8 mouse cellular contexts compared by ENCODE assay signal in genomic region chr10:75032395-75032794, GRCm38 (mm10). TPM values are rescaled to one million over a fixed set of nuclear protein-coding genes. Genes with fewer than 3 reads are reported as not detected.
DNase-seq lines count a peak whose midpoint lies in the region; ATAC-seq and TF ChIP-seq lines count a peak whose summit lies in the region.

Gene Rsph14, minus strand, starts transcription at chr10:75032586.

- DNase-seq in adrenal gland, adult (ENCODE audit: inconsistent age in 2 of 2, low spot score in 1 of 2), result peak; percentile 93 to 96
- peak; percentile 64 to 69 for DNase-seq in cerebellum, adult 18-20 months
- peak; percentile 89 for DNase-seq in forebrain, postnatal 0 days
- DNase-seq in hindbrain, embryonic 14.5 days (ENCODE audit: low spot score), result peak; percentile 94
- DNase-seq in left cerebral cortex, adult 9 months (ENCODE audit: low spot score in 2 of 2), result peak; percentile 49 to 81
- DNase-seq in spleen, postnatal 36 days (ENCODE audit: low spot score in 2 of 2), result peak; percentile 71 to 77
- no peak for DNase-seq in thymus, adult 2 months

- H3K9ac ChIP-seq in forebrain, postnatal 0 days, result peak within 1 kb of the TSS; percentile 31; the same call in 1 of the 2 replicates
- H3K9ac ChIP-seq in hindbrain, embryonic 14.5 days, result no peak within 1 kb of the TSS
- H3K9ac ChIP-seq in midbrain, embryonic 16.5 days (ENCODE audit: low read depth, low read length), result no peak within 1 kb of the TSS

- no peak within 1 kb of the TSS for H3K4me3 ChIP-seq in forebrain, postnatal 0 days (ENCODE audit: low read depth, low read length)
- no peak within 1 kb of the TSS for H3K4me3 ChIP-seq in hindbrain, embryonic 14.5 days (replicated peaks; ENCODE audit: low read length)
- no peak within 1 kb of the TSS for H3K4me3 ChIP-seq in midbrain, embryonic 16.5 days (ENCODE audit: low read depth, low read length)
- H3K4me3 ChIP-seq in thymus, adult 2 months (ENCODE audit: control insufficient read depth, insufficient read depth, low read length), result no peak within 1 kb of the TSS

- H3K27me3 ChIP-seq in forebrain, postnatal 0 days (ENCODE audit: insufficient read depth, low read length), result no peaks in the 10 kb centered on the region
- H3K27me3 ChIP-seq in hindbrain, embryonic 14.5 days (ENCODE audit: control insufficient read depth, insufficient read depth, low read length), result no peaks in the 10 kb centered on the region
- H3K27me3 ChIP-seq in midbrain, embryonic 16.5 days (ENCODE audit: control insufficient read depth, insufficient read depth, low read depth, low read length), result no peaks in the 10 kb centered on the region
- H3K27me3 ChIP-seq in thymus, adult 2 months (ENCODE audit: control insufficient read depth, insufficient read depth, low read length), result no peaks in the 10 kb centered on the region

- H3K4me2 ChIP-seq in forebrain, postnatal 0 days (ENCODE audit: low read depth), result peak within 1 kb of the TSS; percentile 42
- H3K4me2 ChIP-seq in hindbrain, embryonic 14.5 days (replicated peaks), result peak within 1 kb of the TSS; percentile 40
- H3K4me2 ChIP-seq in midbrain, embryonic 16.5 days (ENCODE audit: low read length), result peak within 1 kb of the TSS; percentile 49

- H3K9me3 ChIP-seq in forebrain, postnatal 0 days (ENCODE audit: low read length), result no peaks in the 10 kb centered on the region
- no peaks in the 10 kb centered on the region for H3K9me3 ChIP-seq in hindbrain, embryonic 14.5 days (ENCODE audit: control insufficient read depth, low read length)
- H3K9me3 ChIP-seq in midbrain, embryonic 16.5 days (replicated peaks; ENCODE audit: control insufficient read depth, low read length, poor library complexity, severe bottlenecking), result no peaks in the 10 kb centered on the region

- H3K36me3 ChIP-seq in forebrain, postnatal 0 days (ENCODE audit: insufficient read depth), result no peaks in the 10 kb centered on the region
- no peaks in the 10 kb centered on the region for H3K36me3 ChIP-seq in hindbrain, embryonic 14.5 days (replicated peaks; ENCODE audit: control insufficient read depth, insufficient read depth)
- no peaks in the 10 kb centered on the region for H3K36me3 ChIP-seq in midbrain, embryonic 16.5 days (ENCODE audit: control insufficient read depth, insufficient read depth, low read length)
- no peaks in the 10 kb centered on the region for H3K36me3 ChIP-seq in thymus, adult 2 months (ENCODE audit: control insufficient read depth, insufficient read depth, low read length)

- TF ChIP-seq CTCF in forebrain, postnatal 0 days (IDR thresholded peaks at IDR 0.05; ENCODE audit: low read depth), result no peak
- no peak for TF ChIP-seq CTCF in thymus, adult 2 months (IDR thresholded peaks at IDR 0.05; ENCODE audit: borderline replicate concordance, control insufficient read depth, extremely low read depth, insufficient read depth, low read length, poor library complexity)

- peaks cover 15% of the 10 kb centered on the region for H3K4me1 ChIP-seq in forebrain, postnatal 0 days (ENCODE audit: insufficient read depth)
- H3K4me1 ChIP-seq in hindbrain, embryonic 14.5 days (replicated peaks; ENCODE audit: control insufficient read depth, insufficient read depth, low read length), result peaks cover 21% of the 10 kb centered on the region
- H3K4me1 ChIP-seq in midbrain, embryonic 16.5 days (ENCODE audit: control insufficient read depth, insufficient read depth, low read length), result peaks cover 29% of the 10 kb centered on the region
- peaks cover 6% of the 10 kb centered on the region for H3K4me1 ChIP-seq in thymus, adult 2 months (replicated peaks; ENCODE audit: control insufficient read depth, insufficient read depth, low read length)

- peak; percentile 58 for ATAC-seq in forebrain, postnatal 0 days
- peak; percentile 68 for ATAC-seq in hindbrain, embryonic 14.5 days (ENCODE audit: low FRiP score)
- peak; percentile 79 for ATAC-seq in midbrain, embryonic 16.5 days

- 10% methylated on average over 10 of the region's 10 CpGs for WGBS in forebrain, postnatal 0 days
- 10% methylated on average over 10 of the region's 10 CpGs for WGBS in hindbrain, embryonic 14.5 days
- 12% methylated on average over 10 of the region's 10 CpGs for WGBS in midbrain, embryonic 16.5 days
- WGBS in thymus, adult 2 months, result 61% methylated on average over 10 of the region's 10 CpGs

- H3K27ac ChIP-seq in forebrain, postnatal 0 days (ENCODE audit: low read depth, low read length), result no peak within 1 kb of the TSS
- H3K27ac ChIP-seq in hindbrain, embryonic 14.5 days, result peak within 1 kb of the TSS; percentile 48
- peak within 1 kb of the TSS; percentile 81 for H3K27ac ChIP-seq in midbrain, embryonic 16.5 days (ENCODE audit: low read length)
- no peak within 1 kb of the TSS for H3K27ac ChIP-seq in thymus, adult 2 months (ENCODE audit: control insufficient read depth, insufficient read depth, low read length)

- no peak for TF ChIP-seq POLR2A in thymus, adult 2 months (IDR thresholded peaks at IDR 0.05; ENCODE audit: control insufficient read depth, extremely low read depth, insufficient read depth, low read length, poor library complexity)

RNA-seq across cellular contexts. Expression of gene Rsph14, which starts in this region (rescaled TPM):
- total RNA-seq in forebrain, postnatal 0 days (2014; rRNA removed), result 0.23 and 0.24 TPM in 2 replicates
- 0.90 and 1.1 TPM in 2 replicates for polyA plus RNA-seq in forebrain, postnatal 0 days (2015; fragmentation: Nextera tagmentation; extraction: Ambion mirVana)
- polyA plus RNA-seq in hindbrain, embryonic 14.5 days (2014; fragmentation: Nextera tagmentation; extraction: Ambion mirVana), result 0.20 and 0.50 TPM in 2 replicates
- 0.55 and 0.62 TPM in 2 replicates for polyA plus RNA-seq in midbrain, embryonic 16.5 days (2015; fragmentation: Nextera tagmentation; extraction: Ambion mirVana)
- not detected in 2 replicates for polyA plus RNA-seq in thymus, adult 2 months (2012; rRNA removed)

Comparison
In these comparisons a context has a peak if more than half of its experiments do, and no peak if none do; other contexts are left out.
1. Peak in DNase-seq, ATAC-seq, H3K27ac ChIP-seq and H3K4me2 ChIP-seq in hindbrain, embryonic 14.5 days; RNA of the gene not detected or under 1 TPM.
2. Peak in ATAC-seq, H3K27ac ChIP-seq and H3K4me2 ChIP-seq in midbrain, embryonic 16.5 days; RNA of the gene not detected or under 1 TPM.